Mouse (Mus musculus) heart, adult 2 months (tissue): ENCODE results near the gene Prap1. TPM values are rescaled to one million over a fixed set of nuclear protein-coding genes. Genes with fewer than 3 reads are reported as not detected.
A peak's percentile ranks its signal among the peaks of the same experiment; 100 is the strongest.

Source experiments
- DNase-seq, 2 experiments: peaks; one replicate each; pipeline ENCODE4 v3.0.0; 2021
- H3K27ac ChIP-seq: fragments of 200-600 bp; 2 replicates; pipeline ENCODE4 v1.8.1; 2022
- H3K27me3 ChIP-seq: fragments of 200-500 bp; 2 replicates; pipeline ENCODE4 v1.6.1; 2012; ENCODE audit warnings: mild to moderate bottlenecking, low read length, inconsistent platforms, mixed read lengths; ENCODE audit not compliant: control insufficient read depth, insufficient read depth
- H3K36me3 ChIP-seq: fragments of 200-500 bp; 2 replicates; pipeline ENCODE4 v1.6.1; 2012; ENCODE audit warnings: low read length, inconsistent platforms; ENCODE audit not compliant: control insufficient read depth, insufficient read depth
- H3K4me1 ChIP-seq: fragments of 200-500 bp; 2 replicates; pipeline ENCODE4 v1.6.1; 2011; ENCODE audit warnings: low read length; ENCODE audit not compliant: control insufficient read depth, insufficient read depth
- H3K4me3 ChIP-seq: fragments of 200-600 bp; 2 replicates; pipeline ENCODE4 v1.8.1; 2022
- H3K79me2 ChIP-seq: fragments of 200-500 bp; replicated peaks from 2 replicates; pipeline ENCODE4 v1.6.1; 2012; ENCODE audit warnings: mild to moderate bottlenecking, inconsistent platforms, low read length, moderate library complexity, mixed read lengths; ENCODE audit not compliant: control insufficient read depth, insufficient read depth
- H3K9ac ChIP-seq: fragments of 200-500 bp; 2 replicates; pipeline ENCODE4 v1.6.1; 2012; ENCODE audit warnings: low read depth, mild to moderate bottlenecking, control low read depth, inconsistent platforms, low read length, mixed read lengths
- CTCF ChIP-seq: fragments of 200-600 bp; IDR thresholded peaks from 2 replicates; pipeline ENCODE4 v1.8.1; 2022; ENCODE audit warnings: antibody characterized with exemption, mild to moderate bottlenecking, moderate library complexity
- EP300 ChIP-seq: fragments of 200-500 bp; IDR thresholded peaks from 2 replicates; pipeline ENCODE4 v1.6.1; 2011; ENCODE audit warnings: low read depth, low read length, control low read depth; ENCODE audit not compliant: insufficient read depth
- POLR2A ChIP-seq: fragments of 200-500 bp; IDR thresholded peaks from 2 replicates; pipeline ENCODE4 v1.6.1; 2011; ENCODE audit warnings: mild to moderate bottlenecking, low read depth, low read length, control low read depth; ENCODE audit not compliant: insufficient read depth
- WGBS: fragments of 180-500 bp; shearing (Covaris S2); methylation state at CpG from one replicate; pipeline ENCODE4 v1.1.7; 2018; 5-methylcytosine and 5-hydroxymethylcytosine counted together
- intact Hi-C: fragments of 180-260 bp; cut with DNase I; formaldehyde crosslinking; loops from one replicate; pipeline ENCODE4 v1.15.1; 2025
- polyA plus RNA-seq: library from polyadenylated mRNA; depleted of rRNA; stranded (reverse); fragments of >200 nt; gene quantifications from 2 replicates; pipeline ENCODE4 v1.2.3, GENCODE M21; 2012
- total RNA-seq, 2 experiments: library from RNA; stranded (reverse); gene quantifications; 2 replicates each; pipeline ENCODE4 v1.2.3; 2021

Gene Prap1
- total and polyA plus RNA-seq, 3 experiments, result 0.27 TPM; not detected in 2

DNA sequence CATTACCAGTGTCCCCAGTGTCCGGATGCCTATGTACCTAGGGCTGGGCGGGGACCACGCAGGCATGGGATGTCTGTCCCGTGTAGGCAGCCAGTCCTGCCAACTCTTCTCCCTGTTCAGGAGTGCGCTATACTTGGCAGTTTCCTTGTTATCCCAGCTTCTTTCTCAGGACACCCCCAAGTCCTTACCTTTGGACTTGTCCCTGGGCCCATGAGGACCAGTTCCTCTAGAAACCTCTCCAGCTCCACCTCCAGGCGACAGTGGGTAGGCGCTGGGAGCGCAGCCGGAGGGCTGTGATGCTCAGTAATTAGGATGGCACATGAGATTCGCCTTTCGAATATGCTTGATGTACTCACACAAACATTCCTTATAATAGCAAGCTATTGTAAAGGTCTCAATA, 30.9 kb upstream of the Prap1 start:
- Histone ChIP-seq H3K27me3 (peaks cover 22% of the 10 kb centered on the region), H3K4me1 (no peaks in the 10 kb centered on the region), H3K9ac (no peak overlapping the region), H3K4me3 (no peak overlapping the region), H3K79me2 (no peaks in the 10 kb centered on the region), H3K36me3 (no peaks in the 10 kb centered on the region), H3K27ac (no peak overlapping the region)
- no peak for DNase-seq
- 21% methylated on average over 11 of the region's 11 CpGs for WGBS
- intact Hi-C loops, result loop anchor here (1.0 to 2.0 kb wide), 2 partner anchors 93 to 158 kb away; no protein-coding TSS in a partner anchor
- peak; percentile 43 for TF ChIP-seq CTCF
- no peak for TF ChIP-seq POLR2A
- TF ChIP-seq EP300, result no peak

DNA sequence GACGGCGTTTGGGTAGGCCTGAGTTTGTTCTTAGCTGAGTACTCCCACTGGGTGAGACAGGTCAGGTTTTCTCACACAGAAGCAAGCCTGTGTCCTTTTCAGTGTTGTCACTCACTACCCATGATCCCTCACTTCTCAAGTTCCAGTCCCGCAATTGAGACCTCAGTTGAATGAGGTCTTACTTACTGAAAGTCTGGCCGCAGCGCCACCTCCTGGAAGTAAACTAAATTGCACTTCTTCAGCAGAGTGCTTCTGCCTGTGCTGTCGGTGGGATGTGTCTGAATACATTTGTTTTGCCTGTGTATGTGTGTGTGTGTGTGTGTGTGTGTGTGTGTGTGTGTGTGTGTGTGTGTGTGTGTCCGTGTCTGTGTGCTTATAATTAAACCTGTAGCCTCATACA, 30.1 kb upstream of the Prap1 start:
- no peaks in the 10 kb centered on the region for H3K4me1 ChIP-seq
- intact Hi-C loops, result loop anchor here (2.0 kb wide), 1 partner anchor 158 kb away; no protein-coding TSS in a partner anchor
- 20% methylated on average over 7 of the region's 7 CpGs for WGBS
- TF ChIP-seq CTCF, result peak; percentile 76
- TF ChIP-seq EP300, result no peak
- TF ChIP-seq POLR2A, result no peak
- no peak overlapping the region for H3K27ac ChIP-seq
- no peaks in the 10 kb centered on the region for H3K36me3 ChIP-seq
- H3K27me3 ChIP-seq, result peaks cover 17% of the 10 kb centered on the region
- no peak overlapping the region for H3K4me3 ChIP-seq
- DNase-seq, result peak; percentile 38 to 64
- H3K79me2 ChIP-seq, result no peaks in the 10 kb centered on the region
- H3K9ac ChIP-seq, result no peak overlapping the region

- intact Hi-C loops, result no loop called here
- no peaks in the 10 kb centered on the region for H3K36me3 ChIP-seq
- no peaks in the 10 kb centered on the region for H3K4me1 ChIP-seq
- no peak overlapping the region for H3K9ac ChIP-seq
- no peak overlapping the region for H3K27ac ChIP-seq
- TF ChIP-seq EP300 (no peak), POLR2A (no peak), CTCF (no peak)
- H3K79me2 ChIP-seq, result no peaks in the 10 kb centered on the region
- H3K4me3 ChIP-seq, result no peak overlapping the region
- 57% methylated on average over 6 of the region's 6 CpGs for WGBS
- H3K27me3 ChIP-seq, result no peaks in the 10 kb centered on the region; the same call in 1 of the 2 replicates
- no peak for DNase-seq
Measured at GRCm38 (mm10) chr7:140067397-140067796, 25.8 kb upstream of the Prap1 start.

DNA sequence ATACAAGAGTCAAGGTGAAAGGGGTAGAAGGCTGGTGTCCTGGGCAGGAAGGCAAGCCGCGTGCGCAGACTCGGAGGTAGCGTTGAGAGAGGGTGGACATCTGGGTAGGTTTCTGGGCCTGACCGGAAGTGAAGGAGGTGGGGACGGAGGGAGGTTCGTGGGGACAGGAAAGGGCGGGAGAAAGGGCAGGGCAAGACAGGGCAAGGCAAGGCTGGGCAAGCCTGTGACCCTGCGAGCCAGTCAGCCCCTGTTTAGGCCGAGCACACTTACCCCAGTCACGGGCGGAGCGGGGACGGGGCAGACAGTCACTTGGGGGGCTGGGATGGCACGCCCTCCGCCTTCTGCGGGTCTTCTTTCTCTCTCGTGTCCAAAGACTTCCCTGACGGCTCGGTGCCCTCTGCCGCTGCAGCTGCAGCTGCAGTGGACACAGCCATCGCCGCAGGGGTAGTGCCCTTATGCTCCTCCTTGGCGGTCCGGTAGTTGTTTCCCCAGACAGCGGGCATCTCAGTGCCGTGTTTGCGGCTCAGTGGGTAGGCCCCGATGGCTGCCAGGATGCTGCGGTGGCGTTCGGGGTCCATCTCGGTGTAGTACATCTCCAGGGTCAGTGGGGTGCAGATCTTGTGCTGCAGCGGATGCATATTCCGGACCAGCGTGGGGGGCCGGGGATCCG, 23.0 kb upstream of the Prap1 start:
- Histone ChIP-seq H3K9ac (peak overlapping the region; percentile 47), H3K4me1 (no peaks in the 10 kb centered on the region), H3K79me2 (no peaks in the 10 kb centered on the region), H3K27ac (no peak overlapping the region), H3K27me3 (no peaks in the 10 kb centered on the region; the same call in 1 of the 2 replicates), H3K4me3 (peak overlapping the region; percentile 34), H3K36me3 (no peaks in the 10 kb centered on the region)
- WGBS, result 27% methylated on average over 39 of the region's 39 CpGs
- DNase-seq, result peak; percentile 31 to 34
- TF ChIP-seq POLR2A (peak; percentile 72), CTCF (no peak)
- intact Hi-C loops, result no loop called here

GRCm38 (mm10) chr7:140077698-140078097, 15.5 kb upstream of the Prap1 start:
- no peak overlapping the region for H3K9ac ChIP-seq
- intact Hi-C loops, result loop anchor here (1.0 to 5.0 kb wide), 2 partner anchors 64 to 750 kb away; no protein-coding TSS in a partner anchor
- no peak overlapping the region for H3K27ac ChIP-seq
- DNase-seq, result no peak
- no peak overlapping the region for H3K4me3 ChIP-seq
- TF ChIP-seq CTCF, result no peak
- TF ChIP-seq POLR2A, result no peak
- TF ChIP-seq EP300, result no peak
- peaks cover 2% of the 10 kb centered on the region; the same call in 1 of the 2 replicates for H3K27me3 ChIP-seq
- H3K79me2 ChIP-seq, result no peaks in the 10 kb centered on the region
- no peaks in the 10 kb centered on the region for H3K36me3 ChIP-seq
- WGBS, result 56% methylated on average over 6 of the region's 6 CpGs
- no peaks in the 10 kb centered on the region for H3K4me1 ChIP-seq

- peak; percentile 91 for TF ChIP-seq CTCF
- no peak for TF ChIP-seq POLR2A
- TF ChIP-seq EP300, result peak; percentile 44; the same call in 1 of the 2 replicates
- 7% methylated on average over 5 of the region's 5 CpGs for WGBS
- no peak overlapping the region for H3K4me3 ChIP-seq
- H3K36me3 ChIP-seq, result no peaks in the 10 kb centered on the region
- no peaks in the 10 kb centered on the region for H3K79me2 ChIP-seq
- intact Hi-C loops, result loop anchor here (1.0 to 5.0 kb wide), 2 partner anchors 63 to 749 kb away; no protein-coding TSS in a partner anchor
- no peak overlapping the region for H3K27ac ChIP-seq
- DNase-seq, result peak; percentile 58 to 74
- peaks cover 2% of the 10 kb centered on the region; the same call in 1 of the 2 replicates for H3K27me3 ChIP-seq
- no peaks in the 10 kb centered on the region for H3K4me1 ChIP-seq
- H3K9ac ChIP-seq, result no peak overlapping the region
Measured at GRCm38 (mm10) chr7:140078711-140079110, 14.5 kb upstream of the Prap1 start.
